Mouse (Mus musculus) kidney, embryonic 15.5 days (tissue): Measurements from ENCODE around the gene Naf1. TPM values are rescaled to one million over a fixed set of nuclear protein-coding genes. Genes with fewer than 3 reads are reported as not detected.
A peak's percentile ranks its signal among the peaks of the same experiment; 100 is the strongest.

ENCODE experiments used
- ATAC-seq: fragments of 200-750 bp; cut with Nextera tagmentation; replicated peaks from 2 replicates; pipeline ENCODE4 v1.8.0; 2017; ENCODE audit warnings: moderate TSS enrichment; ENCODE audit not compliant: low FRiP score
- H3K27ac ChIP-seq: fragments of 300-500 bp; sonication (generic); 2 replicates; pipeline ENCODE4 v1.5.1; 2015; ENCODE audit warnings: mild to moderate bottlenecking, inconsistent platforms
- H3K27me3 ChIP-seq: fragments of 300-500 bp; sonication (generic); 2 replicates; pipeline ENCODE4 v1.6.1; 2015; ENCODE audit warnings: inconsistent platforms
- H3K36me3 ChIP-seq: fragments of 300-500 bp; sonication (generic); 2 replicates; pipeline ENCODE4 v1.6.1; 2015; ENCODE audit warnings: inconsistent platforms
- H3K4me1 ChIP-seq: fragments of 300-500 bp; sonication (generic); 2 replicates; pipeline ENCODE4 v1.6.1; 2015; ENCODE audit warnings: inconsistent platforms
- H3K4me2 ChIP-seq: fragments of 300-500 bp; sonication (generic); 2 replicates; pipeline ENCODE4 v1.6.1; 2015; ENCODE audit warnings: moderate library complexity, mild to moderate bottlenecking, inconsistent platforms
- H3K4me3 ChIP-seq: fragments of 300-500 bp; sonication (generic); replicated peaks from 2 replicates; pipeline ENCODE4 v1.5.1; 2015; ENCODE audit warnings: mild to moderate bottlenecking, inconsistent platforms
- H3K9ac ChIP-seq: fragments of 300-500 bp; sonication (generic); 2 replicates; pipeline ENCODE4 v1.6.1; 2015; ENCODE audit warnings: mild to moderate bottlenecking, inconsistent platforms
- H3K9me3 ChIP-seq: fragments of 300-500 bp; sonication (generic); replicated peaks from 2 replicates; pipeline ENCODE4 v1.6.1; 2016; ENCODE audit warnings: inconsistent platforms
- WGBS: fragments of 180-500 bp; shearing (Covaris S2); methylation state at CpG from one replicate; pipeline ENCODE4 v1.1.7; 2015; ENCODE audit warnings: mixed read lengths; 5-methylcytosine and 5-hydroxymethylcytosine counted together
- polyA plus RNA-seq: library from polyadenylated mRNA; unstranded; fragments of >200 nt; fragmentation: Nextera tagmentation; extraction: Ambion mirVana; gene quantifications from 2 replicates; pipeline ENCODE4 v1.2.1, GENCODE M21; 2015

Gene Naf1
- polyA plus RNA-seq, 1 experiment from 2014 or later = 3.4 TPM

- no peak for ATAC-seq
- no peaks in the 10 kb centered on the region for H3K27me3 ChIP-seq
- 86% methylated on average over 8 of the region's 8 CpGs for WGBS
- no peaks in the 10 kb centered on the region for H3K36me3 ChIP-seq
- H3K9ac ChIP-seq = no peak overlapping the region
- no peaks in the 10 kb centered on the region for H3K9me3 ChIP-seq
- no peaks in the 10 kb centered on the region for H3K4me1 ChIP-seq
- no peak overlapping the region for H3K4me3 ChIP-seq
- no peak overlapping the region for H3K27ac ChIP-seq
- no peak overlapping the region for H3K4me2 ChIP-seq
Observed at GRCm38 (mm10) chr8:66906116-66906515, 46.1 kb downstream of the Naf1 start.

- 52% methylated on average over 6 of the region's 6 CpGs for WGBS
- no peaks in the 10 kb centered on the region for H3K9me3 ChIP-seq
- no peaks in the 10 kb centered on the region for H3K27me3 ChIP-seq
- no peak for ATAC-seq
- no peak overlapping the region for H3K9ac ChIP-seq
- no peak overlapping the region for H3K27ac ChIP-seq
- no peaks in the 10 kb centered on the region for H3K36me3 ChIP-seq
- no peaks in the 10 kb centered on the region for H3K4me1 ChIP-seq
- H3K4me2 ChIP-seq = no peak overlapping the region
- H3K4me3 ChIP-seq = no peak overlapping the region
Observed at GRCm38 (mm10) chr8:66910684-66911083, 50.7 kb downstream of the Naf1 start.

GRCm38 (mm10) chr8:66913616-66914536 is 53.9 kb downstream of the Naf1 start:
- Histone ChIP-seq H3K27me3 (no peaks in the 10 kb centered on the region), H3K4me1 (no peaks in the 10 kb centered on the region), H3K9ac (no peak overlapping the region), H3K27ac (no peak overlapping the region), H3K9me3 (no peaks in the 10 kb centered on the region), H3K36me3 (no peaks in the 10 kb centered on the region), H3K4me3 (no peak overlapping the region), H3K4me2 (no peak overlapping the region)
- ATAC-seq = no peak
- WGBS = 66% methylated on average over 14 of the region's 14 CpGs

- Histone ChIP-seq H3K4me3 (no peak overlapping the region), H3K27ac (no peak overlapping the region), H3K27me3 (no peaks in the 10 kb centered on the region), H3K4me2 (no peak overlapping the region), H3K9me3 (no peaks in the 10 kb centered on the region), H3K36me3 (no peaks in the 10 kb centered on the region), H3K4me1 (no peaks in the 10 kb centered on the region), H3K9ac (no peak overlapping the region)
- WGBS = 67% methylated on average over 7 of the region's 7 CpGs
- no peak for ATAC-seq
Observed at GRCm38 (mm10) chr8:66916056-66916455, 56.0 kb downstream of the Naf1 start.

GRCm38 (mm10) chr8:66917695-66918467 is 57.9 kb downstream of the Naf1 start:
- H3K4me1 ChIP-seq = no peaks in the 10 kb centered on the region
- H3K27ac ChIP-seq = no peak overlapping the region
- no peak overlapping the region for H3K9ac ChIP-seq
- no peaks in the 10 kb centered on the region for H3K9me3 ChIP-seq
- 54% methylated on average over 5 of the region's 6 CpGs for WGBS
- H3K4me3 ChIP-seq = no peak overlapping the region
- H3K27me3 ChIP-seq = no peaks in the 10 kb centered on the region
- ATAC-seq = peak; percentile 52
- H3K4me2 ChIP-seq = no peak overlapping the region
- H3K36me3 ChIP-seq = no peaks in the 10 kb centered on the region

GRCm38 (mm10) chr8:66918471-66918870 is 58.5 kb downstream of the Naf1 start:
- Histone ChIP-seq H3K4me3 (no peak overlapping the region), H3K27me3 (no peaks in the 10 kb centered on the region), H3K36me3 (no peaks in the 10 kb centered on the region), H3K27ac (no peak overlapping the region), H3K9ac (no peak overlapping the region), H3K4me2 (no peak overlapping the region), H3K9me3 (no peaks in the 10 kb centered on the region), H3K4me1 (no peaks in the 10 kb centered on the region)
- no peak for ATAC-seq
- WGBS = 51% methylated on average over 4 of the region's 4 CpGs

GRCm38 (mm10) chr8:66933746-66934145 is 73.7 kb downstream of the Naf1 start:
- H3K27ac ChIP-seq = no peak overlapping the region
- no peaks in the 10 kb centered on the region for H3K36me3 ChIP-seq
- no peaks in the 10 kb centered on the region for H3K9me3 ChIP-seq
- no peak for ATAC-seq
- WGBS = 85% methylated on average over 4 of the region's 4 CpGs
- H3K4me1 ChIP-seq = no peaks in the 10 kb centered on the region
- H3K4me2 ChIP-seq = no peak overlapping the region
- H3K9ac ChIP-seq = no peak overlapping the region
- H3K4me3 ChIP-seq = no peak overlapping the region
- H3K27me3 ChIP-seq = no peaks in the 10 kb centered on the region

GRCm38 (mm10) chr8:66936236-66936635 is 76.2 kb downstream of the Naf1 start:
- no peak overlapping the region for H3K4me2 ChIP-seq
- 80% methylated on average over 3 of the region's 3 CpGs for WGBS

More at GRCm38 (mm10) chr8:66936236-66936635, 76.2 kb downstream of the Naf1 start:
- no peak for ATAC-seq
- no peaks in the 10 kb centered on the region for H3K4me1 ChIP-seq
- no peaks in the 10 kb centered on the region for H3K27me3 ChIP-seq
- H3K9me3 ChIP-seq = no peaks in the 10 kb centered on the region
- no peaks in the 10 kb centered on the region for H3K36me3 ChIP-seq
- no peak overlapping the region for H3K27ac ChIP-seq
- H3K9ac ChIP-seq = no peak overlapping the region
- H3K4me3 ChIP-seq = no peak overlapping the region

Other genes starting within 250 kb of the Naf1 start
- gene Npy5r, start 172.1 kb upstream of the Naf1 start, polyA plus RNA-seq = not detected in 2 replicates
- gene Npy1r, start 163.0 kb upstream of the Naf1 start, polyA plus RNA-seq = 0.76 and 2.2 TPM in 2 replicates